Mouse (Mus musculus) limb, embryonic 15.5 days (tissue): ENCODE results near the gene Ces1e. TPM values are rescaled to one million over a fixed set of nuclear protein-coding genes. Genes with fewer than 3 reads are reported as not detected.

Source experiments
- ATAC-seq: fragments of 200-750 bp; cut with Nextera tagmentation; 2 replicates; pipeline ENCODE4 v1.8.0; 2017; ENCODE audit warnings: low read depth, moderate TSS enrichment; ENCODE audit not compliant: insufficient number of reproducible peaks, low FRiP score, low TSS enrichment
- H3K27ac ChIP-seq: fragments of 300-500 bp; sonication (generic); 2 replicates; pipeline ENCODE4 v1.5.1; 2015; ENCODE audit warnings: moderate library complexity, mild to moderate bottlenecking, inconsistent platforms
- H3K27me3 ChIP-seq: fragments of 300-500 bp; sonication (generic); 2 replicates; pipeline ENCODE4 v1.6.1; 2015; ENCODE audit warnings: inconsistent platforms
- H3K36me3 ChIP-seq: fragments of 300-500 bp; sonication (generic); 2 replicates; pipeline ENCODE4 v1.6.1; 2015; ENCODE audit warnings: inconsistent platforms
- H3K4me1 ChIP-seq: fragments of 300-500 bp; sonication (generic); 2 replicates; pipeline ENCODE4 v1.6.1; 2015; ENCODE audit warnings: inconsistent platforms
- H3K4me2 ChIP-seq: fragments of 300-500 bp; sonication (generic); 2 replicates; pipeline ENCODE4 v1.6.1; 2015; ENCODE audit warnings: mild to moderate bottlenecking, inconsistent platforms
- H3K4me3 ChIP-seq: fragments of 300-500 bp; sonication (generic); 2 replicates; pipeline ENCODE4 v1.5.1; 2015; ENCODE audit warnings: mild to moderate bottlenecking, inconsistent platforms
- H3K9ac ChIP-seq: fragments of 300-500 bp; sonication (generic); 2 replicates; pipeline ENCODE4 v1.6.1; 2015; ENCODE audit warnings: inconsistent platforms
- H3K9me3 ChIP-seq: fragments of 300-500 bp; sonication (generic); 2 replicates; pipeline ENCODE4 v1.6.1; 2016; ENCODE audit warnings: inconsistent platforms
- WGBS: fragments of 180-500 bp; shearing (Covaris S2); methylation state at CpG from one replicate; pipeline ENCODE4 v1.1.7; 2015; 5-methylcytosine and 5-hydroxymethylcytosine counted together
- polyA plus RNA-seq: library from polyadenylated mRNA; unstranded; fragments of >200 nt; fragmentation: Nextera tagmentation; extraction: Ambion mirVana; gene quantifications from 2 replicates; pipeline ENCODE4 v1.2.1, GENCODE M21; 2015

Gene Ces1e
- not detected in 2 replicates for polyA plus RNA-seq

DNA sequence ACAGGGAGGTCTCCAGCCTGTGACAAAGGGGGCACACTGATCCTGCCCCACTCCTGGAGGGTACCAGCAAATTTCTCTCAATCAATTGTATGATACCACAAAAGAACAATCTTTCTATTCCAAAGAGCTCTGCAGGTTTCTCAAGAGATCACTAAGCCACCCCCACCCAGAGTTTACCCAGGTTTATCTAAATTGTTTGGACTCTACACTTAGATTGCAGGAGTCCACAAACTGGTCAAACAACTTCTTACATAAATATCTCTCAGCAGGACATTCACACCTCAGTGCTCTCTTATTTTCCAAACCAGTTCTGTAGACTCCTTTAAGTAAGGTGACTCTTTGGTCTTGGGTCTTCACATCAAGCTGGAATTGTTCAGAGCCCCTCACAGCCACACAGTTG is at the start of gene Ces1e:
Gene Ces1e (minus strand): TSS at position 174 of the 400 bp plus-strand sequence.
- no peak within 1 kb of the TSS for H3K27ac ChIP-seq
- H3K4me2 ChIP-seq, result no peak within 1 kb of the TSS
- no peaks in the 10 kb centered on the region for H3K36me3 ChIP-seq
- no peak for ATAC-seq
- H3K9me3 ChIP-seq, result no peaks in the 10 kb centered on the region
- H3K27me3 ChIP-seq, result no peaks in the 10 kb centered on the region
- no peak within 1 kb of the TSS for H3K4me3 ChIP-seq
- no peaks in the 10 kb centered on the region for H3K4me1 ChIP-seq
- H3K9ac ChIP-seq, result no peak within 1 kb of the TSS

DNA sequence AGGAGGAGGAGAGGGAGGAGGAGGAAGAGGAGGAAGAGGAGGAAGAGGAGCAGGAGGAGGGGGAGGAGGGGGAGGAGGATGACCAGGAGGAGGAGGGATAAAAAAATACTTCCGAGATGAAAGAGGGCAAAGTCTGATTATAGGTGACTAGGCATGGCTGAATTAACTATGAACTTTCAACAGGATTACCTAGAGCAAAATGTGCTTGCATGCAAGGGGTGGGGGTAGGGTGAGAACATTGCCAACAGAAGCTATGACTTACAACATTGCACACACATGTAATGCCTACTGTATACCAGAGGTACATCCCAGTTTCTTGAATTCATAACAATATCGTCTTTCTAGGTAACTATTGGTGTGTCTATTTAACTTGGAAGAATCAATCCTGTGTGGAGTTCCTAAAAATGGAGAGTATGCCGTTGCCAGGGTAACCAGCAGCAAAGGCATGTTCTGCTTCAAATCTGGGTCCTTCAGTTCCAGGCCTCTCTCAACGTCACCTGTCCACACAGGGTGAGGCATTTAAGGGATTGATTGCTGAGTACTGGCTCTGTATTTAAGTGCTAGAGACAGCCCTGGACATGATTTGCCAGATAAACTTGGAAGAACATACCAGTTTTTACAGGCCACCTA is 48.9 kb upstream of the Ces1e start:
- Histone ChIP-seq H3K4me3 (no peak overlapping the region), H3K9ac (no peak overlapping the region), H3K36me3 (no peaks in the 10 kb centered on the region), H3K27me3 (no peaks in the 10 kb centered on the region), H3K4me1 (no peaks in the 10 kb centered on the region), H3K9me3 (no peaks in the 10 kb centered on the region), H3K27ac (no peak overlapping the region), H3K4me2 (no peak overlapping the region)
- WGBS, result 69% methylated on average over 4 of the region's 4 CpGs
- ATAC-seq, result no peak

DNA sequence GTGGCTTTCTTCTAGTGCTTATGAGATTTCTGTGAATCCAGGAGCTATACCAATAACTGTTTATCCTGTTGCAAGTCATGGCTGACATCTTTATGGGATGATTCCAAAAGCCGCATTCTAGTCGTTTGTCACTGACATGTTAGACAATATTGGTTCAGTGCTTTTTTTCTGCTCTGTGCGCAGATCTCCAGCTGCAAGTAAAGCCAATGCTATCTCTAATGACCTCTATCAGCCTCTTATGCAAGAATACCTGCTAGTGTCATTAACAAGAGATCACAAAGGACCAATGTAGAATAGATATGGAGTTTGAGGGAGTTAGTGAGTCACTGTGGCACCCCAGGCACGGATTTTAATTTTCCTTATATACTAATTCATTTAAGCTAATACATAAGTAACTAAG is 45.2 kb upstream of the Ces1e start:
- 80% methylated on average over 4 of the region's 4 CpGs for WGBS
- no peak overlapping the region for H3K4me2 ChIP-seq
- no peak overlapping the region for H3K9ac ChIP-seq
- no peak overlapping the region for H3K27ac ChIP-seq
- H3K9me3 ChIP-seq, result no peaks in the 10 kb centered on the region
- no peak for ATAC-seq
- no peak overlapping the region for H3K4me3 ChIP-seq
- H3K4me1 ChIP-seq, result no peaks in the 10 kb centered on the region
- H3K36me3 ChIP-seq, result no peaks in the 10 kb centered on the region
- H3K27me3 ChIP-seq, result no peaks in the 10 kb centered on the region

DNA sequence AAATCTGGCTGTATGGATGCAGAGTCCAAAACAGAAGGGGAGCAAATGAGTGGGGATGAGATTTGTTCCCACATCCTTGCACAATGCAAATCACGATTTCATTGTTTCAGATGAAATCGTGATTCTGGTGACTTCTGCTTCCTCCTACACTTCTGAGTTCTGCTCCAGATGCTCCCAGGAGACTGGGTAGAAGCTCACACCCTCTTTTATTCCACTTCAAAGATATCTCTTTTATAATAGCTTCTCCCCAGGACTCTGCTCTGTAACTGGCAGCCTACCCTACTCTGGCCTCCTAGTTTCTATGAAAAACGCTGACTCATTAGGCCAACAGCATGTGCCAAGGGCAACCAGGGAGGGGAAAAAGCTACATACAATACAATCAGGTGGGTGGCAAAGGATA is 43.9 kb upstream of the Ces1e start:
- Histone ChIP-seq H3K4me3 (no peak overlapping the region), H3K4me1 (no peaks in the 10 kb centered on the region), H3K9me3 (no peaks in the 10 kb centered on the region), H3K27me3 (no peaks in the 10 kb centered on the region), H3K9ac (no peak overlapping the region), H3K4me2 (no peak overlapping the region), H3K36me3 (no peaks in the 10 kb centered on the region), H3K27ac (no peak overlapping the region)
- ATAC-seq, result no peak
- 69% methylated on average over 3 of the region's 3 CpGs for WGBS

DNA sequence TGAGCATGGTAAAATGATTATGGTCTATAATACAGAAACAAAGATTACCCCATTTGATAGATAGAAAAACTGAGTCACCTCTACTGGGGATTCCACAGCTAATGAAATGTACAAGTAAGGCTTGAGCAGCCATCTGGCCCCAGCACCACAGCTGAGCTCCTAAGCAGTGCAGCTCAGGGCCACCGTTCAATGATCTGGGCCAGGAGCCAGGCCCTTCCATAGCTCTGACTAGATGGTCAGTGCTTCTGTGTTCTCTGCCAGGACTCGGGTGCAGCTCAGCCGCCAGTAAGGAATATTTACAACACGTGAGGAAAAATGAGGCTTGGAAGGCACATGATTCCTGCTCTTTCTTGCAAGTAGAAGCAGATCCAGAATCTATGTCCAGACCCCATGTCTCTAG is 43.3 kb upstream of the Ces1e start:
- no peak overlapping the region for H3K27ac ChIP-seq
- no peaks in the 10 kb centered on the region for H3K4me1 ChIP-seq
- H3K27me3 ChIP-seq, result no peaks in the 10 kb centered on the region
- WGBS, result 62% methylated on average over 4 of the region's 4 CpGs
- no peak overlapping the region for H3K4me3 ChIP-seq
- H3K9ac ChIP-seq, result no peak overlapping the region
- no peaks in the 10 kb centered on the region for H3K36me3 ChIP-seq
- H3K4me2 ChIP-seq, result no peak overlapping the region
- no peaks in the 10 kb centered on the region for H3K9me3 ChIP-seq
- ATAC-seq, result no peak

DNA sequence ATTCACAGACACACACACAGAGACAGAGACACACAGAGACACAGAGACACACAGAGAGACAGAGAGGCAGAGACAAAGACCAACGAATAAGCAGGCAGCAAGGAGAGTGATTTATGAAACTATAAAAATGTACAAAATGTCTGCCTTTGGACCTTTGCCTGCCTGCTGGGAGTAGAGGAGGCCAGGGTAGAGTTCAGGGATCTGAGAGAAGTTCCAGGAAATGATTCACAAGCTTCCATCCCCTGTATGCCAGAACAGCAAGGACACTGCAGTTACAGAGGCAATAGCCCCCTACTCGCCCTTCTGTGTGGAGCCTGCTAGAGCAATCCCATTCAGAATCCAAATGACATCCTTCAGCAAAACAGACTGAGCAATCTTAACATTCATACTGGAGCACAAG is 32.0 kb upstream of the Ces1e start:
- no peak overlapping the region for H3K4me3 ChIP-seq

DNA sequence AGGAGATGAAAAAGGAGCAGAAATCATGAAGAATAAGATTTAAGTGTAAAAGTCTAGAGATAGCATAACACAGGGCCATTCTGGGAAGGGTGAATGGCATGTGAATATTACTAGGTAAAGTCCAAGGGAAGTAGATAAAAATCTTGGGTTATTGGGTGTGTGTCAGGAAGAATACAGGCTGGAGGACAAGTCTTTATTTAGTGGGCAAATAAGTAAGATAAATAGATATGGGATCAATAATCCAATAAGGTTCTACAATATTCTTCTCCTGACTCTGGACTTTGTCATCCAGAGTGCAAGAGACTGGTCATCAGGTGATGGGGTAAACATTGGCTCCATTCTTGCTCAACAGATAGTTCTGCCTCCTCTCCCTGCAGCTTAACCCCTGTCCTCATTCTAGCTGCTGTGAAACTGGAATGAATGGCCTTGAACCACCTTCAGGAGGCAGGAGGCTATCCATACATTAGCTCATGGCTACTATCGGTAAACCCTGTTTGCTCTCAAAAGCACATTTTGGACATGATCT is 23.0 kb upstream of the Ces1e start:
- no peak for ATAC-seq
- no peaks in the 10 kb centered on the region for H3K27me3 ChIP-seq
- no peaks in the 10 kb centered on the region for H3K9me3 ChIP-seq
- H3K4me1 ChIP-seq, result no peaks in the 10 kb centered on the region
- H3K27ac ChIP-seq, result no peak overlapping the region
- no peak overlapping the region for H3K4me2 ChIP-seq
- H3K9ac ChIP-seq, result no peak overlapping the region
- no peak overlapping the region for H3K4me3 ChIP-seq
- no peaks in the 10 kb centered on the region for H3K36me3 ChIP-seq
- WGBS, result 98% methylated on average over 1 of the region's 1 CpGs

More for the DNA sequence above, 32.0 kb upstream of the Ces1e start:
- no peak overlapping the region for H3K4me2 ChIP-seq
- 35% methylated on average over 2 of the region's 2 CpGs for WGBS
- H3K4me1 ChIP-seq, result no peaks in the 10 kb centered on the region
- ATAC-seq, result no peak
- no peaks in the 10 kb centered on the region for H3K9me3 ChIP-seq
- H3K27me3 ChIP-seq, result no peaks in the 10 kb centered on the region
- H3K27ac ChIP-seq, result no peak overlapping the region
- no peaks in the 10 kb centered on the region for H3K36me3 ChIP-seq
- H3K9ac ChIP-seq, result no peak overlapping the region

DNA sequence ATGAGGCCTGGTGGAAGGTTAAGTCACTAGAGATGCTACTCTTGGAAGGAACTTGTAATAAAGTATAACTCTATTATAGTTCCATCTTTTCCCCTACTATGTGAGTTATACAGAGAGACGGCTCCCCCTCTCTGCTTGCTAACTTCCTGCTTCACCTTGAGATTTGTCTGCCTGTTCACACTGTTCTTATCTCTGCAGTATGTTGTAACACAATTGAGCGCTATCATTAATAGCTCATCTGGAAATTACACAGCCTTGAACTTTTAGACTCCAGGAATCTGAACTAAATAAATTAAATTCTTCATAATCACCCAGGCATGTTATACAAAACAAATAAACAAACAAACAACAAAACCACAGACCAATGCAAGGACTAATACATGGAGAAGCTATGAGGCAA is 16.6 kb upstream of the Ces1e start:
- Histone ChIP-seq H3K27ac (no peak overlapping the region), H3K27me3 (no peaks in the 10 kb centered on the region), H3K4me1 (no peaks in the 10 kb centered on the region), H3K9ac (no peak overlapping the region), H3K4me2 (no peak overlapping the region), H3K9me3 (no peaks in the 10 kb centered on the region), H3K36me3 (no peaks in the 10 kb centered on the region), H3K4me3 (no peak overlapping the region)
- WGBS, result 86% methylated on average over 2 of the region's 2 CpGs
- ATAC-seq, result no peak

DNA sequence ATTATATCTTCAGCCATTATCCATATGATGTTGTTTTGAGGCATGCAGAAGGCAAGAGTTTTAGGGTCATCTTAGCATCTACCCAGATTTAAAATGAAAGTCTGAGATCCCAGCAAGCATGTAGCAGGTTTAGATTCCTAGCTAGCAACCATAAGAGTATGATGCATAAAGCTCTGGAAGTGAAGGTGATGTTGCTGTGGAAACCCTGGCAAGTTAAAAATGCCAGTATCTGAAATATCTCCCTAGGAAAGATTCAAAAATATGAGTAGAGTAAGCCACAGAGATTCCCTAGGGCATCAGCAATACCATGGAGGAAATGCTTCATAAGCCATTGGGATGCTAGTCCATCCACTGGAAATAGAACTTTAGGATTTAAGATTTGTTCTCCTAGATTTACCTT is 10.5 kb upstream of the Ces1e start:
- Histone ChIP-seq H3K36me3 (no peaks in the 10 kb centered on the region), H3K4me3 (no peak overlapping the region), H3K27me3 (no peaks in the 10 kb centered on the region), H3K27ac (no peak overlapping the region), H3K4me1 (no peaks in the 10 kb centered on the region), H3K9ac (no peak overlapping the region), H3K9me3 (no peaks in the 10 kb centered on the region), H3K4me2 (no peak overlapping the region)
- ATAC-seq, result no peak

DNA sequence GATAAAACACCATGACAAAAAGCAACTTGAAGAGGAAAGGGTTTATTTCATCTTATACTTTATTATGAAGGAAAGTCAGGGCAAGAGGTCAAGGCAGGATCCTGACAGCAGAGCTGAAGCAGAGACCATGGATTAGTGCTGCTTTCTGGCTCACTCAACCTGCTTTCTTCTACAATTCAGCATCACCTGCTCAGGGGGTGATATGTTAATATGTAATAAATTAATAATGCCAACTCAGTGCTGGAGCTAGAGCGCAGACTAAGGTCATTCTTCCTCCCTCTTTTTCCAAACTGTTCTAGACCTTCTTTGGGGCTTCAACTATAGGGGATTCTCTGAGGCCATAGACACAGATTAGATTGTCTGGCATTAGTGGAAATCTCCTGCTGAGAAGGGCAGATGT is 6.3 kb upstream of the Ces1e start:
- no peak for ATAC-seq
- no peak overlapping the region for H3K4me2 ChIP-seq
- no peaks in the 10 kb centered on the region for H3K36me3 ChIP-seq
- H3K27ac ChIP-seq, result no peak overlapping the region
- H3K27me3 ChIP-seq, result no peaks in the 10 kb centered on the region
- 88% methylated on average over 1 of the region's 1 CpGs for WGBS
- H3K4me1 ChIP-seq, result no peaks in the 10 kb centered on the region
- no peak overlapping the region for H3K9ac ChIP-seq
- no peak overlapping the region for H3K4me3 ChIP-seq
- H3K9me3 ChIP-seq, result no peaks in the 10 kb centered on the region

DNA sequence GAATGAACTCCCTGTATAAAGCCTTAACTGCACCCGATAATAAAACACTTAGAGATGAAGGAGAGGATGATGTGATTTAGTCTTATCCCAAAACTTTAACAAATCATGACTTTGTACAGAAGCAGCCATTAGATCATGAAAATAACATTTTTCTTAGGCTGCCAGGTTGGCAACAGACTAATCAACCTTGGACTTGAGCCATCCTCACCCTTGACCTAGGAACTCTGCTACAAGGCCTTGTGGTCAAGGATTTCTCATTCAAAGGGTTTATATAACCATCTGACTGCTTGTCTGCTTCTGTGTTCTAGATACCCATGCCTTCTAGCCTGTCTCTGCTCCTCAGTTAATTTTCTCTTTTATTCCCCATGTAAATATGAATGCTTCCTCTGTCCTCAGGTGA is 5.3 kb upstream of the Ces1e start:
- Histone ChIP-seq H3K4me1 (no peaks in the 10 kb centered on the region), H3K4me3 (no peak overlapping the region), H3K27me3 (no peaks in the 10 kb centered on the region), H3K9me3 (no peaks in the 10 kb centered on the region), H3K36me3 (no peaks in the 10 kb centered on the region), H3K27ac (no peak overlapping the region), H3K4me2 (no peak overlapping the region), H3K9ac (no peak overlapping the region)
- WGBS, result 88% methylated on average over 1 of the region's 1 CpGs
- ATAC-seq, result no peak

DNA sequence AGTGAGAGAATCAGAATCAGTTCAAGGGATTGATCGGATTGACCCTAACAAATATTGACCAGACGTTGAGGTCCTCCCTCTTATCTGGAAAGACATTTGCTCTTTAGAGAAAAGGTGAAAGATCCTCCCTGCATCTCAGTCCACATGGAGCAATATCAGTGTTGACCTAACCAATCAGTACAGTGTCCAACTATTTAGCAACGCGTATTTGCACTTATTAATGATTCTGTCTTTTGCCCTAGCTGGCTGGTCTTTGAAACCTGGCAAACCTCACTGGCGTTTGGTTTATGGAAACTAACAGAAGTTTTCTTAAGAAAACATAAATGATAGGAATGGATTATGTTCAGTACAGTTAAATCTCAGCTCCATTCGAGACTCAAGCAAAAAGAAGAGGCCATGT is 4.6 kb upstream of the Ces1e start:
- H3K9me3 ChIP-seq, result no peaks in the 10 kb centered on the region
- H3K4me3 ChIP-seq, result no peak overlapping the region
- H3K27me3 ChIP-seq, result no peaks in the 10 kb centered on the region
- no peaks in the 10 kb centered on the region for H3K4me1 ChIP-seq
- 83% methylated on average over 6 of the region's 6 CpGs for WGBS
- no peaks in the 10 kb centered on the region for H3K36me3 ChIP-seq
- no peak for ATAC-seq
- no peak overlapping the region for H3K9ac ChIP-seq
- H3K27ac ChIP-seq, result no peak overlapping the region
- no peak overlapping the region for H3K4me2 ChIP-seq
